Mouse (Mus musculus) thymus, postnatal 25 days (tissue): ENCODE measurements around the gene Tnrc6c.

ENCODE experiments used
- DNase-seq: peaks from one replicate; pipeline ENCODE4 v3.0.0; 2022

Tnrc6c gene

DNA sequence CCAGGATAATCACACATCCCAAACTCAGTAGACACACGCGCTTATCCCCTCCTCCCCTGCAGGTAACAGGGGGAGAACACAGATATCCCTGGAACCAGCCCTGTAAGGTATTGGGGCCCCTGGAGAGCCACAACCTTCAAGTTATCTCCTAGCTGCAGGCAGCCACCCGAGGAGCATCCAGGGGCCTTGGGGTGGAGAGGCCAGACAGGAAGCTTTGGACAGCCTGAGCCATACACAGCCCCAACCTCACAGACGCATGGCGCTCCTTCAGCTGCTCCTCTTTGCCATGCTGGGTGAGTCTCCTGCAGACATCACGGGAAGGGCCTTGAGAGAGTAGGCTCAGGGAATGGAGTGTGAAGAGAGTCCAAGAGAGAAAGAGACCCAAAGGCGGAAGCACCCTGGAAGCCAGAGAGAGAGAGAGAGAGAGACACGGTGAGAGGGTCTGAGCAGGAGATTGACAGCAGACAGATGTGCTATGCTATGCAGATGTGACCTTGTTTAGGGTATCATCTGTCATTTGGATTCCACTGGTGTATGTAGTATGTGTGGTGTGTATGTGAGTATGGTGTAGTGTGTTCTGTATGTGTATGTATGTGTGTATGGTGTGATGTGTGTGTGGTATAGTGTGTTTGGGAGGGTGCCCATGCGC lies 143.5 kb downstream of the Tnrc6c start, which contains the start of gene 6030468B19Rik:
6030468B19Rik (plus strand) TSS at position 150 of the 649 bp plus-strand sequence.
- DNase-seq = peak; percentile 21

DNA sequence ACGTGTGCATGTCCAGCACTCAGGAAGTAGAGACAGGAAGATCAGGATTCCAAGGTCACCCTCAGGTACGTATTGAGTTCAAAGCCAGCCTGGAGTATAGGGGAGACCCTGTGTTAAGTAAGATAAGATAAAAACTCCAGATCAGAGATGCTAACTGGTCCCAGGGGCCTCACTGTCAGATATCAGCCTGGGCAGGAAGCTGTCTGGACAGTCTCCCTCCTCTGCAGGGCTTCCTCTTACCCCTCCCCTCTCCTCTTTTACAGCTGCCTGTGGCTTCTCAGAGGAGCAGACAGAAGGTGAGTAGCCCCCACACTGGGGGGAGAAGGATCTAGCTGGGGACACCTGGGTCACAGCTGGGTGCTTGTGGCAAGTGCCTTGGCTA lies 144.1 kb downstream of the Tnrc6c start:
- peak; percentile 41 for DNase-seq

- DNase-seq = no peak
Measured at GRCm38 (mm10) chr11:117799174-117799573, 145.1 kb downstream of the Tnrc6c start.

DNA sequence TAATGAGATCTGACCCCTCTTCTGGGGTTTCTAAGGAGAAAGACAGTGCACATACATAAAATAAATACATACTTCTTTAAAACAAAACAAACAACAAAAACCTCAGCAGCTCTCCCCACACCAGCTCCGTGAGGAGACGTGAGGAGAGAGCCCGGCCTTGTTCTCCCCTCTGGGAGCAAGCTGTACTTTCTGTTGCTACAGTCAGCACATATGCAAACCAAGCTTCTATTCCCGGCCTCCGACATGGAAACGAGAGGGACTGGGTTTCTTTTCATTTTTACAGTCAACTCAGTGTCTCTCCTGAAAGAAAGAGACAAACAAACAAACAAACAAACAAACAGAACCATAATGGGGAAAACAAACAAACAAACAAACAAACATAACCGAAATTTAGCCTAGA lies 145.9 kb downstream of the Tnrc6c start:
- no peak for DNase-seq

DNA sequence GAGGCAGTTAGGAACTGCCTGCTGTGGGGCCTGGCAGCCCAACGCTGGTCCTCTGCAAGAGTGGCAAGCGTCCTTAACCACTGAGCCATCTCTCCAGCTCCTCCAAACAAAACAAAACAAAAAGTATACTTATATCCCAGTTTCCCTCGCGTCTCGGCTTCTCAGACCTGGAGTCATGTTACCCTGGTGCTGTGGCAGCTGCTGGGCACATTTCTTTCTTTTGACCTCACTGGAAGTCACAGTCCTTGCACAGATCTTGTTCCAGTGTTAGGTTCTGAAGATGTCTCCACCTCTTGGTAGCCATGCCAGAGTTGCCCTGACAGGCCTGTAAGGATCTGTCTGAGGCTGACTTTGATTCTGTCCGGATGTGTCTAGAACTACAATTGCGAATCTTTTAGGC lies 147.6 kb downstream of the Tnrc6c start:
- DNase-seq = no peak

- no peak for DNase-seq
Measured at GRCm38 (mm10) chr11:117803166-117803688, 149.1 kb downstream of the Tnrc6c start.

DNA sequence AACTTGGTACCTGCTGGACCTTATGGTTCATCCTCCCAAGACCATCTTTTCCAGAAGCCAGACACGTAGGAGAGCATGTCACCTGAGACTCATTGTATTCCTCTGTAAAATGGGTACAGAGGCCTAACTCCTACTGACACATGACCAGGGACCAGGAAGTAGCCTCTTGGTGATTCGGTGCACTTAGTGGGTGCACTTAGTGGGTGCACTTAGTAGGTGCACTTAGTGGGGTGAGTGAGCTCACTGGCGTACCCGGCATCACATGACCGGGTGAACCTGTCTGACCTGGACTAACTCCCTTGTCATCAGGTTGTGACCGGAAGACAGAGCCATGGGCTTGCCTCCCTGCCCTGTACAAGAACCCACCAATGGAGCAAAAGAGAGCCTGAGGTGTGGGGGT lies 152.7 kb downstream of the Tnrc6c start:
- no peak for DNase-seq

DNA sequence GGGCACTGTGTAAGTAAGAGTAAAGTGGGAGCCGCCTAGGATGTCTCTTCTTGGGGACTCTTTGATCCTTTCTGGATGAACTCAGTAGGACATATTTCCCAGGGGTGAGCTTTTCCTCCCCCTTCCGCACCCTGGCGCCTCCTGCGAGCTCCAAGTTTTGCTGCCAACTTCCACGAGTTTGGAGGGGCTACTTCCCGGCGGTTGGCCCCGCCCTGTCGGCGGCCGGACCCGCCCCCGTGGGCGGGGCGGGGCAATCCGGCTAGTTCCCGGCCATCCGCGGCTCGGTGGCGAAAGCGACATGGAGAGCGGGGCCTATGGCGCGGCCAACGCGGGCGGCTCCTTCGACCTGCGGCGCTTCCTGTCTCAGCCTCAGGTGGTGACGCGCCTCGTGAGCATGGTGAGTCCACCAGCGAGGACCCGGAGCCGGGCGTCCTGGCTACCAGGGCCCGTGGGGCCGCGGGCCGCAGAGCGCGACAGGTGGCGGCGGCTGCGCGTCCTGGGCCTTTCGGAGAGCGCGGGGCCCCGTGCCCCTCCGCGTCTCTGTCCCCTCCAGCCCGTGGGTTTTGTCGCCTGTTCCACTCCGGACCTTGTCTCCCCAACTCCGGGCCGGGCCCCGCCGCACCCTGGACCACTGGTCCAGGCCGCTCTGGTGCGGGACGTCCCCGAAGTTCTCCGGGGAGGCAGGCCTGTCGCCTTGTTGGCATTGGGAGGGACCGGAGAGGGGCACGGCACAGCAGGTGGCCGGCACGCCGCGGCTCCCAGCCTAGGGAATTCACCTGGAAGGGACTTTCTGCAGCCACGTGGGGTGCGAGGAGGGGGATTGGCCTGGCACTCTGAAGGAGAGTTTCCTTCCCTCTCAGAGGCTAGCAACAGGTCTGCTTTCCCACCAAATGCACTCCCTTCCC lies 155.6 kb downstream of the Tnrc6c start, which contains the start of the genes Gm20708 and Syngr2:
Gm20708 (plus strand) TSS at position 262 of the 905 bp plus-strand sequence.
Syngr2 (plus strand) TSS at position 262 of the 905 bp plus-strand sequence.
- peak; percentile 76 for DNase-seq

DNA sequence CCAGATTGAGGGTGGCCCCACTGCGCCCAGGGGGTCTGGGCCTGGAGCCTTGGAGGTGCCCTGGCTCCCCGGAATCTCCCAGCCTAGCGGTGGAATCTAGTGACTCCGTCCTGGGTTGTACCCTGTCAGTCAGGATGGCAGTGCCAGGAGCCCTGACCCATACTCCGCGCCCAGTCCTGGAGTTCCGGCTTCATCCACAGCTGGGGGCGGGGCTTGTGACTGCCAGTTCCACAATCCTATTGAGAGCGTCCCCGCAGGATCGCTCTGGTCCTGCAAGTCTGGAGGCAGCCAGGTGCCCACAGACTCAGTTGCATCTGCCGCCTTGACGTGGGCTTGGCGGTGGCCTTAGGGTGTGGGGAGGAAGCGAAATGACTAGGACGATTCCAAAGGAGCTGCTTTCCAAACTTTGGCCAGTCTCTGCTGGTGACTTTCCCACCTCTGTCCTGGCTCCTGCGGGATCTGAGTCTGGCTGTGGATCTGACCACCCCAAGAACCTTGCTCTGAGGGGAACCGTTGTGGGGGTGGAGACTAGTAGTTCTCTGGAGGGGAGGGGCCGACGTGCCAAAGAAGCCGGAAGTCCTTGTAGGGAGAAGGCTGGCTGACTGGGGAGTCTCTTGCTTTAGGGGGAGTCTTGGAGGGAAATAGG lies 156.4 kb downstream of the Tnrc6c start:
- peak; percentile 84 for DNase-seq
